Mouse (Mus musculus) forebrain, embryonic 12.5 days (tissue): ENCODE results near the gene Ankrd17. TPM values are rescaled to one million over a fixed set of nuclear protein-coding genes. Genes with fewer than 3 reads are reported as not detected.
"Not testable (repeated sequence)": the region's sequence is repeated elsewhere in the genome, so short reads cannot be mapped to it uniquely, and the experiment has no call there.

ENCODE experiments used
- ATAC-seq: fragments of 200-750 bp; cut with Nextera tagmentation; 2 replicates; pipeline ENCODE4 v1.8.0; 2017; ENCODE audit warnings: moderate TSS enrichment; ENCODE audit not compliant: low FRiP score
- H3K27ac ChIP-seq: fragments of 300-500 bp; sonication (generic); 2 replicates; pipeline ENCODE4 v1.5.1; 2016; ENCODE audit warnings: mild to moderate bottlenecking
- H3K27me3 ChIP-seq: fragments of 300-500 bp; sonication (generic); 2 replicates; pipeline ENCODE4 v1.6.1; 2016; ENCODE audit warnings: mild to moderate bottlenecking
- H3K36me3 ChIP-seq: fragments of 300-500 bp; sonication (generic); replicated peaks from 2 replicates; pipeline ENCODE4 v1.6.1; 2016; ENCODE audit warnings: mild to moderate bottlenecking
- H3K4me1 ChIP-seq: fragments of 300-500 bp; sonication (generic); 2 replicates; pipeline ENCODE4 v1.6.1; 2016
- H3K4me2 ChIP-seq: fragments of 300-500 bp; sonication (generic); 2 replicates; pipeline ENCODE4 v1.6.1; 2016; ENCODE audit warnings: mild to moderate bottlenecking, moderate library complexity
- H3K4me3 ChIP-seq: fragments of 300-500 bp; sonication (generic); replicated peaks from 2 replicates; pipeline ENCODE4 v1.5.1; 2016; ENCODE audit warnings: mild to moderate bottlenecking
- H3K9ac ChIP-seq: fragments of 300-500 bp; sonication (generic); 2 replicates; pipeline ENCODE4 v1.6.1; 2016; ENCODE audit warnings: mild to moderate bottlenecking
- H3K9me3 ChIP-seq: fragments of 300-500 bp; sonication (generic); 2 replicates; pipeline ENCODE4 v1.6.1; 2016
- WGBS: fragments of 180-500 bp; shearing (Covaris S2); methylation state at CpG from one replicate; pipeline ENCODE4 v1.1.7; 2016; 5-methylcytosine and 5-hydroxymethylcytosine counted together
- polyA plus RNA-seq: library from polyadenylated mRNA; unstranded; fragments of >200 nt; fragmentation: Nextera tagmentation; extraction: Ambion mirVana; gene quantifications from 2 replicates; pipeline ENCODE4 v1.2.1, GENCODE M21; 2016

Ankrd17 gene
- polyA plus RNA-seq, 1 experiment from 2014 or later, result 32.8 TPM

DNA sequence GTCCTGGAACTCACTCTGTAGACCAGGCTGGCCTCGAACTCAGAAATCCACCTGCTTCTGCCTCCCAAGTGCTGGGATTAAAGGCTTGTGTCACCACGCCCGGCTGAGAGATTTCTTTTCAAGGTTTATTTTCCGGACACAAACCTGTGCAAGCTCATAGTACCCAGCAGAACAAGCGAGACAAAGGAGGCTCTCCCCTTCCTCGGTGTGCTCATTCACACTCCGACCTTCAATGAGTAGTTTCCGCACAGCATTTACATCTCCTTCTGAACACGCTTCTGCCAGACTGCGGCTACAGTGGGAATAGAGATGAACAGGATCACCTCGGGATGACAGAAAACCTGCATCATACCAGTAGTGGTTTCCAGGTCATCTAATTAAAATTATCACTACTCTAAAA lies 68.0 kb downstream of the Ankrd17 start:
- no peak overlapping the region for H3K9ac ChIP-seq
- no peaks in the 10 kb centered on the region for H3K27me3 ChIP-seq
- no peak overlapping the region for H3K27ac ChIP-seq
- H3K4me2 ChIP-seq, result no peak overlapping the region
- no peak for ATAC-seq
- H3K36me3 ChIP-seq, result peaks cover 26% of the 10 kb centered on the region
- no peaks in the 10 kb centered on the region for H3K9me3 ChIP-seq
- H3K4me3 ChIP-seq, result no peak overlapping the region
- H3K4me1 ChIP-seq, result no peaks in the 10 kb centered on the region
- 95% methylated on average over 11 of the region's 11 CpGs for WGBS

GRCm38 (mm10) chr5:90289887-90290286 lies 76.5 kb downstream of the Ankrd17 start:
- no peak overlapping the region for H3K9ac ChIP-seq
- H3K4me2 ChIP-seq, result no peak overlapping the region
- no peaks in the 10 kb centered on the region for H3K27me3 ChIP-seq
- H3K9me3 ChIP-seq, result no peaks in the 10 kb centered on the region
- H3K4me3 ChIP-seq, result no peak overlapping the region
- H3K4me1 ChIP-seq, result no peaks in the 10 kb centered on the region
- no peak for ATAC-seq
- peaks cover 56% of the 10 kb centered on the region for H3K36me3 ChIP-seq
- no peak overlapping the region for H3K27ac ChIP-seq

DNA sequence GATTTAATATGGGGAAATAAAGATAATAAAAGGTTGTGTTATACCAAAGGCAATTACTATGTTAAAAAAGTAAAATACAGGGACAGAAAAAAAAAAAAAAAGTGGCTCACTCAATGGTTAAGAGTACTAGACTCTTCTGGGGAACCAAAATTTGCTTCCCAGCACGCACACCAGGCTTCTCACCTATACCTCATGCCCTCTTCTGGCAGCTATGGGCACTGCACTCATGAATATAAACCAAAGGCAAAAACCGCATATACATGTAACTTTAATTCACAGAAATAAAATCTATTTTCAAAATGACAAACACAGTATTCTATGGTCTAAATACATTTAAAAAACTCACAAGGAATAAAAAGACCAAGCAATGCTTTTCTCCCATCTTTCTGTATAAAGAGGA lies 79.8 kb downstream of the Ankrd17 start:
- Histone ChIP-seq H3K27me3 (no peaks in the 10 kb centered on the region), H3K9me3 (no peaks in the 10 kb centered on the region), H3K4me2 (no peak overlapping the region), H3K27ac (no peak overlapping the region), H3K9ac (no peak overlapping the region), H3K36me3 (peaks cover 64% of the 10 kb centered on the region), H3K4me1 (no peaks in the 10 kb centered on the region), H3K4me3 (no peak overlapping the region)
- 73% methylated on average over 2 of the region's 2 CpGs for WGBS
- no peak for ATAC-seq

- Histone ChIP-seq H3K4me2 (no peak overlapping the region), H3K4me1 (no peaks in the 10 kb centered on the region), H3K27me3 (no peaks in the 10 kb centered on the region), H3K27ac (no peak overlapping the region), H3K4me3 (no peak overlapping the region), H3K9ac (no peak overlapping the region), H3K9me3 (no peaks in the 10 kb centered on the region), H3K36me3 (peaks cover 39% of the 10 kb centered on the region)
- no peak for ATAC-seq
- 92% methylated on average over 1 of the region's 1 CpGs for WGBS
Measured at GRCm38 (mm10) chr5:90280061-90280460, 86.3 kb downstream of the Ankrd17 start.

- WGBS, result 91% methylated on average over 3 of the region's 3 CpGs
- no peaks in the 10 kb centered on the region for H3K27me3 ChIP-seq
Measured at GRCm38 (mm10) chr5:90279418-90279817, 87.0 kb downstream of the Ankrd17 start.

GRCm38 (mm10) chr5:90277443-90277842 lies 88.9 kb downstream of the Ankrd17 start:
- peaks cover 30% of the 10 kb centered on the region for H3K36me3 ChIP-seq
- no peak for ATAC-seq
- no peaks in the 10 kb centered on the region for H3K4me1 ChIP-seq
- H3K27me3 ChIP-seq, result no peaks in the 10 kb centered on the region
- H3K4me2 ChIP-seq, result no peak overlapping the region
- H3K4me3 ChIP-seq, result no peak overlapping the region
- H3K9ac ChIP-seq, result no peak overlapping the region
- 93% methylated on average over 1 of the region's 1 CpGs for WGBS
- no peak overlapping the region for H3K27ac ChIP-seq
- H3K9me3 ChIP-seq, result no peaks in the 10 kb centered on the region

More at GRCm38 (mm10) chr5:90279418-90279817, 87.0 kb downstream of the Ankrd17 start:
- Histone ChIP-seq H3K27ac (no peak overlapping the region), H3K4me3 (no peak overlapping the region), H3K36me3 (peaks cover 40% of the 10 kb centered on the region), H3K9ac (no peak overlapping the region), H3K4me1 (no peaks in the 10 kb centered on the region), H3K4me2 (no peak overlapping the region), H3K9me3 (no peaks in the 10 kb centered on the region)
- ATAC-seq, result no peak

DNA sequence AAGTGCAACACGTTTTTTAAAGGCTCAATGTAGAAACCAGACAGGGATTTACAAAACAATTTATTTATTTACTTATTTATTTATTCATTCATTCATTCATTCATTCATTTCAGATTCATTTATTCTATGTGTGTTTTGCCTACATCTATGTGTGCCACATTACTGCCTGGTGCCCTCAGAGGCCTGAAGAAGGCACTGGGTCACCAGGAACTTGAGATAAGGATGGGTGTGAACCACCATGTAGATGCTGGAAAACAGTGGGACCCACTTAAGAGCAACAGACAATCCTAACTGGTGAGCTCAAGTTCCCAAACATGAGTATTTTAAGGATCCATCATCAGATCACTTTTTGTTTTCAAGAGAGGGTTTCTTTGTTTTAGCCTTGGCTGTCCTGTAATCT lies 91.6 kb downstream of the Ankrd17 start:
- Histone ChIP-seq H3K27ac (no peak overlapping the region), H3K36me3 (peaks cover 34% of the 10 kb centered on the region), H3K4me3 (no peak overlapping the region), H3K27me3 (no peaks in the 10 kb centered on the region), H3K4me2 (no peak overlapping the region), H3K4me1 (no peaks in the 10 kb centered on the region), H3K9ac (no peak overlapping the region), H3K9me3 (no peaks in the 10 kb centered on the region)
- 95% methylated on average over 1 of the region's 1 CpGs for WGBS
- ATAC-seq, result no peak

DNA sequence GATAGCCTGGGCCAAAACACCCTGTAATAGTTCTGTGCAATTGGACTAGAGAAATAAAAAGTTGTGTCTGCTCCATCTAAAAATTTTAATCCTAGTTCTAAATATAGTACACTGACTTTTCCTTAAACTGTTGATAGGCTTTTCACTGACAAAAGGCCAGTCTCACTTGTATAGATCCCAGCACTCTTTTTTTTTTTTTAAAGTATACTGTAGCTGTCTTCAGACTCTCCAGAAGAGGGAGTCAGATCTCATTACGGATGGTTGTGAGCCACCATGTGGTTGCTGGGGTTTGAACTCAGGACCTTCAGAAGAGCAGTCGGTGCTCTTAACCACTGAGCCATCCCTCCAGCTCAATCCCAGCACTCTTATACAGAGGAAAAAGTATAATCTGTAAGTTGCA lies 104.1 kb downstream of the Ankrd17 start:
- peaks cover 56% of the 10 kb centered on the region for H3K36me3 ChIP-seq
- H3K4me3 ChIP-seq, H3K9ac ChIP-seq, ATAC-seq, H3K9me3 ChIP-seq, H3K4me2 ChIP-seq, H3K27me3 ChIP-seq, H3K4me1 ChIP-seq, H3K27ac ChIP-seq: not testable (repeated sequence)
- 73% methylated on average over 2 of the region's 2 CpGs for WGBS

DNA sequence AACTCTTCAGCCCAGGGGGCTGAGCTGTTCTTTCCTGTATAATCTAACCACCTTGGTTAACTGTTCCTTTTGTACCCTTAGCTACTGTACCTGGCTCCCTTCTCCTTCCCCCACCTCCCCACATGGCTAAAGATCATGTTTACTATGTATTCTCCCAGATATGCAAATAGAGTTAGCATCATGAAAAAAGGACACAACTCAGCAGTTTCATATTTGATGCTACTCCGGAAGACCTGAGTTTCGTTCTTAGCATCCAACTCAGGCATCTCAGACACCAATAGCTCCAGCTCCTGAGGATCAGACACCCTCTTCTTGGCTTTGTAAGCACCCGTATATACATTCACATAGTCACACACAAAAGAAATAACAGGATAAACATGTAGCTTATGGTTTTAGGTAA lies 109.4 kb downstream of the Ankrd17 start:
- Histone ChIP-seq H3K9me3 (no peaks in the 10 kb centered on the region), H3K27me3 (no peaks in the 10 kb centered on the region), H3K4me3 (no peak overlapping the region), H3K4me1 (no peaks in the 10 kb centered on the region), H3K27ac (no peak overlapping the region), H3K36me3 (peaks cover 74% of the 10 kb centered on the region), H3K4me2 (no peak overlapping the region), H3K9ac (no peak overlapping the region)
- WGBS, result 97% methylated on average over 3 of the region's 3 CpGs
- no peak for ATAC-seq

GRCm38 (mm10) chr5:90247503-90247902 lies 118.9 kb downstream of the Ankrd17 start:
- Histone ChIP-seq H3K4me2 (no peak overlapping the region), H3K27me3 (no peaks in the 10 kb centered on the region), H3K4me1 (no peaks in the 10 kb centered on the region), H3K4me3 (no peak overlapping the region), H3K27ac (no peak overlapping the region), H3K36me3 (peaks cover 74% of the 10 kb centered on the region), H3K9me3 (no peaks in the 10 kb centered on the region), H3K9ac (no peak overlapping the region)
- ATAC-seq, result no peak

DNA sequence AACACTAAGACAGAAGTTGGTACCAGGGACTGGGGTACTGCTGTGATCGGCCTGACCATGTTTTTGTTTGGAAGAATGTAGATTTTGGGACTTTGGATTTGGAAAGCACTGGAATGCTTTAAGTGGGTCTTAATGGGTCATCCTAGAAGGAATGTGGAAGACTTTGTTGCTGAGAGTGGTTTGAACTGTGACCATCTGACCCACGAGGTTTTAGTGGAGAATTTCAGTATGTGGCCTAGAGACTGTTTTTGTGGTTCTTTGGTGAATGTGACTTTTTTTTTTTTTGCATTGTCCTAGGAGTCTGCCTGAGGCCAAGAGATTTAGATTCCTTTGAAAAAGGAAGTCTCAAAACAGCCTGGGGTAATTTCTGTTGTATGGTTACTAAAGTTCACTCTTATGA lies 119.4 kb downstream of the Ankrd17 start:
- Histone ChIP-seq H3K9me3 (no peaks in the 10 kb centered on the region), H3K27ac (no peak overlapping the region), H3K27me3 (no peaks in the 10 kb centered on the region), H3K4me2 (no peak overlapping the region), H3K4me3 (no peak overlapping the region), H3K4me1 (no peaks in the 10 kb centered on the region), H3K9ac (no peak overlapping the region), H3K36me3 (peaks cover 76% of the 10 kb centered on the region)
- no peak for ATAC-seq
- 88% methylated on average over 2 of the region's 2 CpGs for WGBS

- no peak overlapping the region for H3K4me2 ChIP-seq
- no peak overlapping the region for H3K9ac ChIP-seq
- H3K4me3 ChIP-seq, result no peak overlapping the region
- ATAC-seq, result no peak
- H3K9me3 ChIP-seq, result no peaks in the 10 kb centered on the region
- H3K36me3 ChIP-seq, result peaks cover 76% of the 10 kb centered on the region
- H3K27me3 ChIP-seq, result no peaks in the 10 kb centered on the region
- H3K27ac ChIP-seq, result no peak overlapping the region
- H3K4me1 ChIP-seq, result no peaks in the 10 kb centered on the region
- WGBS, result 89% methylated on average over 4 of the region's 4 CpGs
Measured at GRCm38 (mm10) chr5:90246567-90246966, 119.8 kb downstream of the Ankrd17 start.

DNA sequence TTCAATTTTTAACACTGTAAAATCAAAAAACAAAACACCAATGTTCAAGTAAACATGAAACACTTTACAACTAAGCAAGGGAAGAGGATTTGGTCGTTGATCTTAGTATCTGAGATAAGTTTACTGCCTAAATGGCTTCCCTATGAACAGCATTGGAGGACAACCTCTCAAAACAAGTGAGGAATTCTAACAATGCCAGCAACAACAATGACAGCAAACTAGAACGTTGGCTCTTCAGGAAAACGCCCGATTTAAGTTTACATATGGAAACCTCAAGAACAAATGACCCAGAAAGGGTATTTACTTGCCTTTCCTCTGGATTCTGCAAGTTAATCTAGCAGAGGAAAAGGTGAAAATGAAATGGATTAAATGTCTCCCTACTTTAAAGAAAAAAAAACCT lies 121.0 kb downstream of the Ankrd17 start:
- 92% methylated on average over 4 of the region's 4 CpGs for WGBS
- Histone ChIP-seq H3K9me3 (no peaks in the 10 kb centered on the region), H3K9ac (no peak overlapping the region), H3K4me1 (no peaks in the 10 kb centered on the region), H3K4me3 (no peak overlapping the region), H3K36me3 (peaks cover 70% of the 10 kb centered on the region), H3K4me2 (no peak overlapping the region), H3K27me3 (no peaks in the 10 kb centered on the region), H3K27ac (no peak overlapping the region)
- no peak for ATAC-seq

GRCm38 (mm10) chr5:90235217-90235616 lies 131.2 kb downstream of the Ankrd17 start:
- no peak overlapping the region for H3K4me2 ChIP-seq
- H3K27me3 ChIP-seq, result no peaks in the 10 kb centered on the region
- no peak overlapping the region for H3K4me3 ChIP-seq
- no peaks in the 10 kb centered on the region for H3K4me1 ChIP-seq
- no peaks in the 10 kb centered on the region for H3K9me3 ChIP-seq
- H3K36me3 ChIP-seq, result peaks cover 83% of the 10 kb centered on the region
- H3K27ac ChIP-seq, result no peak overlapping the region
- no peak overlapping the region for H3K9ac ChIP-seq
- 96% methylated on average over 8 of the region's 8 CpGs for WGBS
- no peak for ATAC-seq
